9 mouse cellular contexts compared by ENCODE assay signal in genomic region chr17:26462634-26463170, GRCm38 (mm10). TPM values are rescaled to one million over a fixed set of nuclear protein-coding genes. Genes with fewer than 3 reads are reported as not detected.
DNase-seq lines count a peak whose midpoint lies in the region; ATAC-seq and TF ChIP-seq lines count a peak whose summit lies in the region.
"Had no signal": no experiment of that assay in that cellular context is flagged by ENCODE, and none has a peak within 500 bp of the region (broad histone marks: within the 10 kb centered on the region; RNA-seq: fewer than 3 reads in every experiment).

No protein-coding gene starts in this region.

- H3K36me3 ChIP-seq in intestine, postnatal 0 days (ENCODE audit: control insufficient read depth, insufficient read depth): no peaks in the 10 kb centered on the region
- H3K36me3 ChIP-seq in intestine, embryonic 15.5 days: no peaks in the 10 kb centered on the region
- H3K36me3 ChIP-seq in forebrain, embryonic 14.5 days (ENCODE audit: control insufficient read depth, insufficient read depth, low read length): no peaks in the 10 kb centered on the region
- no peaks in the 10 kb centered on the region for H3K36me3 ChIP-seq in midbrain, postnatal 0 days (ENCODE audit: insufficient read depth, low read length)
- no peaks in the 10 kb centered on the region for H3K36me3 ChIP-seq in splenic B cell, adult 2 months (ENCODE audit: control insufficient read depth, insufficient read depth, low read length, poor library complexity, severe bottlenecking)
- H3K36me3 ChIP-seq: neural tube, embryonic 12.5 days had no signal

- no peak overlapping the region for H3K27ac ChIP-seq in intestine, postnatal 0 days (ENCODE audit: low read depth, low read length)
- H3K27ac ChIP-seq in intestine, embryonic 15.5 days: no peak overlapping the region
- no peak overlapping the region for H3K27ac ChIP-seq in forebrain, embryonic 14.5 days (ENCODE audit: low read depth, low read length)
- peak overlapping the region; percentile 32; the same call in 1 of the 2 replicates for H3K27ac ChIP-seq in left cerebral cortex, adult 2 months
- H3K27ac ChIP-seq in midbrain, postnatal 0 days (ENCODE audit: low read depth, low read length): no peak overlapping the region
- H3K27ac ChIP-seq: neural tube, embryonic 12.5 days had no signal

- H3K4me2 ChIP-seq in intestine, postnatal 0 days (replicated peaks; ENCODE audit: low read depth): no peak overlapping the region
- no peak overlapping the region for H3K4me2 ChIP-seq in intestine, embryonic 15.5 days (replicated peaks)
- H3K4me2 ChIP-seq in forebrain, embryonic 14.5 days (ENCODE audit: low read length): no peak overlapping the region
- peak overlapping the region; percentile 5; the same call in 1 of the 2 replicates for H3K4me2 ChIP-seq in midbrain, postnatal 0 days (ENCODE audit: low read depth, low read length, poor library complexity, severe bottlenecking)
- H3K4me2 ChIP-seq: neural tube, embryonic 12.5 days had no signal

- no peaks in the 10 kb centered on the region for H3K9me3 ChIP-seq in intestine, postnatal 0 days (ENCODE audit: control insufficient read depth)
- H3K9me3 ChIP-seq in intestine, embryonic 15.5 days: no peaks in the 10 kb centered on the region
- H3K9me3 ChIP-seq in forebrain, embryonic 14.5 days (replicated peaks; ENCODE audit: control insufficient read depth, low read length): no peaks in the 10 kb centered on the region
- H3K9me3 ChIP-seq in midbrain, postnatal 0 days (ENCODE audit: low read length): no peaks in the 10 kb centered on the region
- H3K9me3 ChIP-seq: neural tube, embryonic 12.5 days had no signal

- ATAC-seq in intestine, postnatal 0 days: 0 out of 2 replicates have a peak, but pooled peaks have one; percentile 8
- ATAC-seq in intestine, embryonic 15.5 days: no peak
- no peak for ATAC-seq in forebrain, embryonic 14.5 days
- no peak for ATAC-seq in midbrain, postnatal 0 days (ENCODE audit: low FRiP score)

- WGBS in intestine, postnatal 0 days: 28% methylated on average over 12 of the region's 12 CpGs
- WGBS in intestine, embryonic 15.5 days: 25% methylated on average over 12 of the region's 12 CpGs
- 32% methylated on average over 12 of the region's 12 CpGs for WGBS in forebrain, embryonic 14.5 days
- 22% methylated on average over 12 of the region's 12 CpGs for WGBS in midbrain, postnatal 0 days

- no peaks in the 10 kb centered on the region for H3K4me1 ChIP-seq in intestine, postnatal 0 days (replicated peaks; ENCODE audit: control insufficient read depth, insufficient read depth, low read length)
- H3K4me1 ChIP-seq in intestine, embryonic 15.5 days (replicated peaks): 0 out of 2 replicates have a peak, but pooled peaks cover 3% of the 10 kb centered on the region
- H3K4me1 ChIP-seq in forebrain, embryonic 14.5 days (ENCODE audit: control insufficient read depth, insufficient read depth, low read length): no peaks in the 10 kb centered on the region
- 0 out of 2 replicates have a peak, but pooled peaks cover 3% of the 10 kb centered on the region for H3K4me1 ChIP-seq in midbrain, postnatal 0 days (ENCODE audit: insufficient read depth, low read length)
- H3K4me1 ChIP-seq: neural tube, embryonic 12.5 days had no signal

- DNase-seq in c-Kit-negative CD71-positive TER-119-positive erythroid progenitor cells, embryonic 14.5 days (ENCODE audit: low read depth, low spot score): peak; percentile 43
- peak; percentile 77 for DNase-seq in forebrain, embryonic 14.5 days (ENCODE audit: low spot score)
- DNase-seq in heart, postnatal 4 days: peak; percentile 87
- peak; percentile 77 to 83 for DNase-seq in left cerebral cortex, adult 2 months (ENCODE audit: extremely low spot score in 1 of 2, low spot score in 2 of 2)
- peak; percentile 74 for DNase-seq in midbrain, postnatal 0 days (ENCODE audit: low spot score)
- peak; percentile 81 for DNase-seq in splenic B cell, adult 2 months (ENCODE audit: low read depth, low spot score)

- 0 out of 2 replicates have a peak, but pooled peaks cover 4% of the 10 kb centered on the region for H3K27me3 ChIP-seq in intestine, postnatal 0 days (replicated peaks; ENCODE audit: control insufficient read depth, insufficient read depth, low read length)
- H3K27me3 ChIP-seq in intestine, embryonic 15.5 days (replicated peaks): no peaks in the 10 kb centered on the region; the same call in 1 of the 2 replicates
- H3K27me3 ChIP-seq in forebrain, embryonic 14.5 days (replicated peaks; ENCODE audit: control insufficient read depth, insufficient read depth, low read length): no peaks in the 10 kb centered on the region
- no peaks in the 10 kb centered on the region for H3K27me3 ChIP-seq in midbrain, postnatal 0 days (ENCODE audit: insufficient read depth, low read length)
- no peaks in the 10 kb centered on the region for H3K27me3 ChIP-seq in splenic B cell, adult 2 months (ENCODE audit: control insufficient read depth, insufficient read depth, low read length, poor library complexity, severe bottlenecking)
- H3K27me3 ChIP-seq: neural tube, embryonic 12.5 days had no signal

- no peak overlapping the region for H3K9ac ChIP-seq in intestine, postnatal 0 days (ENCODE audit: low read depth, low read length)
- H3K9ac ChIP-seq in intestine, embryonic 15.5 days: no peak overlapping the region
- no peak overlapping the region for H3K9ac ChIP-seq in forebrain, embryonic 14.5 days (ENCODE audit: low read length)
- H3K9ac ChIP-seq in midbrain, postnatal 0 days (replicated peaks; ENCODE audit: low read length, poor library complexity, severe bottlenecking): 0 out of 2 replicates have a peak overlapping the region, but pooled peaks have one; percentile 44
- H3K9ac ChIP-seq: neural tube, embryonic 12.5 days had no signal

- TF ChIP-seq CTCF in intestine, postnatal 0 days (IDR thresholded peaks at IDR 0.05; ENCODE audit: low read depth): peak; percentile 98
- TF ChIP-seq CTCF in left cerebral cortex, adult 2 months (IDR thresholded peaks at IDR 0.05): peak; percentile 90
- TF ChIP-seq CTCF in midbrain, postnatal 0 days (IDR thresholded peaks at IDR 0.05): peak; percentile 99

- H3K4me3 ChIP-seq in intestine, postnatal 0 days (ENCODE audit: low read depth, low read length): no peak overlapping the region
- H3K4me3 ChIP-seq in intestine, embryonic 15.5 days (replicated peaks): no peak overlapping the region
- no peak overlapping the region for H3K4me3 ChIP-seq in forebrain, embryonic 14.5 days (ENCODE audit: low read depth, low read length)
- H3K4me3 ChIP-seq in left cerebral cortex, adult 2 months: no peak overlapping the region
- H3K4me3 ChIP-seq in midbrain, postnatal 0 days (ENCODE audit: low read depth, low read length): no peak overlapping the region
- H3K4me3 ChIP-seq: neural tube, embryonic 12.5 days had no signal

- intact Hi-C loops in left cerebral cortex, adult 2 months (cut with DNase I): loop anchor here (5.0 kb wide), 2 partner anchors 320 to 425 kb away; partner anchors contain the start of gene Bnip1

RNA-seq across cellular contexts. Expression of gene Neurl1b, which starts 48.1 kb away (rescaled TPM):
- polyA plus RNA-seq in intestine, postnatal 0 days (2015; fragmentation: Nextera tagmentation; extraction: Ambion mirVana): 1.5 TPM in 2 replicates
- 1.8 and 2.2 TPM in 2 replicates for polyA plus RNA-seq in intestine, embryonic 15.5 days (2015; fragmentation: Nextera tagmentation; extraction: Ambion mirVana)
- 2.0 and 3.2 TPM in 2 replicates for polyA plus RNA-seq in forebrain, embryonic 14.5 days (2014; fragmentation: Nextera tagmentation; extraction: Ambion mirVana)
- 10 to 100 TPM; 81.4 to 87.9 TPM for total RNA-seq in heart, postnatal 4 days (2021)
- 10 to 100 TPM; 69.9 to 79.7 TPM for total RNA-seq in left cerebral cortex, adult 2 months (2021)
- total RNA-seq in midbrain, postnatal 0 days (2014; rRNA removed): 51.1 and 69.7 TPM in 2 replicates
- 2.1 and 2.3 TPM in 2 replicates for polyA plus RNA-seq in midbrain, postnatal 0 days (2015; fragmentation: Nextera tagmentation; extraction: Ambion mirVana)
